Mouse (Mus musculus): ENCODE results near the gene Rab5a.

The Rab5a gene

DNA sequence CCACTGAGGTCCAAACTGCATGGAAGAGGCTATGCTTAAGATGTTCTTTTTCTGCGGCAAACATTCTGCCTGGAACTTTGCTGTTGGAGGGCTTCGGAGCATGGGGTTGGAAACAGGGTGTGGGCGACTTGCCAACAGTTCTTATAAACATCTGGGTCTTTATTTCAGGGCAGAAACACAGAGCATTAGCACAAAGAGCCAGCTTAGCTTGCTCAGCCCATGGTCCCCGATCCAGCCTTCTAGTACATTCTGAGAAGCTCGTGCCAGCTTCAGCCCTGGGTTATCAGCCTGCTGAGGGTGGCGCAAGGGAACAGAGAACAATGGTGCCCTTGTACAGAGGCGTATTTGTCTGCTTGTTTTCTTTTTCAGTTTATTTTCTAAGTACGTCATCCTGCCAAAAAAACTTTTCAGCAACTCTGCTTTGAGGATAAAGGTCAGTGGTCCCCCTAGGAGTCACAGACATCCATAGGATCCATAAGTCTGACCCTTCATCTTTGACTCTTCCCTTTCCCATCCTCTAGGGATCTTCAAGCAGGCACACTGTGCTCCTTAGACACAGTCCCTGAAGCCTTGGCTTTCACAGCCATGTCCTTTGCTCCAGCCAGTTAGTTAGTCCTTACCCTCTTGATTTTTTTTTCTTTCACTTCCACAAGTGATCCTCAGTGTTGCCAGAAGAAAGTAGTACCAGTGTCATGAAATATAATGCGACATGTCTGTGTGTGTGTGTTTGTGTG is 64.7 kb downstream of the Rab5a start:
- no peak for DNase-seq (ENCODE audit: low read depth)

DNA sequence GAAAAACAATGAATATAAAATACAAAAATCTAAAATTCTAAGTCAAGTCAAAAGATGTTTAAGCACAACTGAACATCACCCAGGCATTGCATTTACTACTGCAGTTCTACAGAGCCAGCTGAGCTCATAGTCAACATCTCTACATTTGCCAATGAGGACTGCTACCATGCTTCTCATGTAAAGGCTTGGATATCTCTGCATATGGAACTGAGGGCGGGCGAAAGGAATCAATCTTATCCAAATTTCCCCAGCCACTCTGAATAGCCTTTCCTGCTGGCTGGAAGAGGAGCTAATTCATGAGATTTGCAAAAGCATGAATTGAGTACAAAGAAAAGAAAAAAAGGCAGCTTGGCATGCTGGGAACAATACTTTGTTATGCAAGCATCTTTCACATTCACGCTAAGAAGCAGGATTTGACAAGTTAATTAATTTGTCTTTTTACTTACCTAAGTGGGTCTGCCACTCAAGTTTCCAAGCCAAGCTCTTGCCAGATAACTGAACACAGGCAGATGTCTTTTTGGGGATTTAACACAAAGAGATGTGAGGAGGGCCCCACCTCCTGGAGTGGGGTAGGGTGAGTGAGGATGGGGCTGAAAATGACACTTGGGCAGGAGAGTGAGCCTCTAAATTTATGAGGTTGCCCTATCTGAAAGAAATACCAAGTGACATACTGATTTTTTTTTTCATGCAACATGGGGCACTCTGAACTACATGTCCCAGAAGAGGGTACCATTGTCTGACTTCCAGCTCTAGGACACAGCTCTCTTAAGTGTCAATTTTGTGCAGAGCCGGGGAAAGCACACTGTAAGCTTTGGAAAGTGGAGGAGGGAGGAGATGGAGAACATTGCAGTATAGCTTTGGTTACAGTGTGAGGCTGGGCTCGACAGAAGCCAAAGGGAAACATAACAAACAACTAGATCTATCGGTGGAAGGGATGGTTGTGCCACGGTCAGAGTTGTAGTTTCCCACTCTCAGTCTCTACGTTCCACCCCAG is 72.6 kb downstream of the Rab5a start:
- DNase-seq (ENCODE audit: low read depth): no peak

DNA sequence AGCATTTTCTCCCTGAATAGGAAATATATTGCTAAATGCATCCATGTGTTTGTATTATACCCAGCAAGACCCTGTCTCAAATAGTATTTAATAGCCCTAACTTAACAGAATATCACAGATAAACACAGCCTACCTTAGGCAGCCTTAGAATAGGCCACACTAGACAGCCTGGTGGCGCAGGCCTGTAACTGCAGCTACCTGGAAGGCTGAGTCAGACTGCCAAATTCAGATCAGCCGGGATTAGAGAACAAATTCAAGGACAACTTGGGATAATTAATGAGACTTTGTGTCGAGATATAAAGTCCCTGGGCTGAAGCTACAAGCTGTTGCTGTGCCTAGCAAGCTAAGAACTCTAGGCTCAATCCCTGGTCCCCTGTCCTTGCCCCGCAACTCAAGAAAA is 75.1 kb downstream of the Rab5a start:
- DNase-seq (ENCODE audit: low read depth): no peak

GRCm38 (mm10) chr17:53554813-53555212 is 75.8 kb downstream of the Rab5a start:
- DNase-seq (ENCODE audit: low read depth): no peak
